Mouse (Mus musculus): ENCODE data around the gene Gbgt1. TPM values are rescaled to one million over a fixed set of nuclear protein-coding genes. Genes with fewer than 3 reads are reported as not detected.

Gbgt1 gene
- polyA plus RNA-seq, 2 experiments from 2014 or later = not detected

DNA sequence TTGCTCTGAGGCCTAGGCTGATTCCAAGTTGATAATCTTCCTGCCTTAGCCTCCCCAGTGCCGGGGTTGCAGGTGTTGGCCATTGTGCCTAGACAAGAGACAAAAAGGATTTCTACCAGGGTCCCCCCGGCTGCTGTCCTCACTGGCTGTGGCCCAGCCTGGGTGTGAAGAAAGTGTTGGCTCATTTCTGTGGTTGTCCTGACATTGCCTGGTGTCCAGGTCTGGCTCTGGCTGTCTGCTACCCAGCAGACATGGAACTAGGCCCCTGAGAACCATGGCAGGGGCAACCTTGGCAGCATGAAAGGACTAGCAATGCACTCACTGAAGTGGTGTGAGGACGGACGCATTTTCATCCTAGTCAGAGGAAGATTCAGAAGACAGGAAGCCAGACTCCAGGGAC, 33.2 kb downstream of the Gbgt1 start:
- ATAC-seq = no peak

DNA sequence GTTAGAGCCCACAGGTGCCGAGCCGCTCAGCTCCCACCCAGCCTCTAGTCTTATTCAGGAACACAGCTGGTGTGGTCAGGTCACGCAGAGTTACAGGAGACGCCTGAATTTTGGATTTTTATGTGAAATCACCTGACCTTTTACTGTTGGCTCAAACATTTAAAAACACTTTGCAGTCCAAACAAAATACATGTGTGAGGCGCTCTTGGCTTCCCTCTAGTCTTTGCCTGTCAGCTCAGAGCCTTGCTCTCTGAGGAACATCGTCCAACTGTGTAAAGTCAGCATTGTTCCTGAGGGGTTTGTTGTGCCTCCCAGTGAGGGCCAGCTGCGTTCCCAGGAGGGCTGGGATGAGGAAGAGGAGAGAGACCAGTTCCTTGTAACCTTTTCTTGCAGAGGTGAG, 33.6 kb downstream of the Gbgt1 start:
- no peak for ATAC-seq

DNA sequence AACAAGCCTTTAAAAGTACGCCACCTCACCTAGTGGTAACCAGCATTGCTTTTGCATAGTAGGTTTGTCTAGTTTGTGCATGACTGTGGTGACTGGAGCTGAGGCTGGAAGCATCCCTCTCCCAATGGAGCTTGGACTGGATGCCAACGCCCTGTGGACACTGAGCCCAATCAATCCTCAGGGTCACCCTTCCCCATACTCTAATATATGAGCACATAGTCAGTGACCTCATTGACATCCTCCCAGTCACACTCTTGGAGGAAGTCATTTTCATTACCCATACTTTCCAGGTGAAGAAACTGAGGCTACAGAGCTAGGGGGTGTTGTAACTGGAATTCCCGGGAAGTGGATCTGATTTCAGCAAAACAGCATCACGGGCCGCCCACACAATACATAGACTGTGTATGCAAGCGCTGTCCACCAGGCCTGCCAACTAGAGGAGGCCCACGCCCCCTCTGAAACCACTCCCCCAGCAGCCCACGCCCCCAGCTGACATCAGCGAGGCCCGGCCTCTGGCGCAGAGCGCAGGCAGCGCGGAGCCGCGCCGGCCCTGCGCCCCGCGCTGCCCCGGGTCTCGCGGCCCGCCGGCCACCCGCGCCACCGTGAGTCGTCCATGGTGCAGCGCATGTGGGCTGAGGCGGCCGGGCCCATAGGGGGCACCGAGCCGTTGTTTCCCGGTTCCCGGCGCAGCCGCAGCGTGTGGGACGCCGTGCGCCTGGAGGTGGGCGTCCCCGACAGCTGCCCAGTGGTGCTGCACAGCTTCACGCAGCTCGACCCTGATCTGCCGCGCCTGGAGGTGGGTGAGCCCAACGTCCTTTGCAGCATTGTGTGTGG, 36.5 kb downstream of the Gbgt1 start:
- ATAC-seq = peak; percentile 91

DNA sequence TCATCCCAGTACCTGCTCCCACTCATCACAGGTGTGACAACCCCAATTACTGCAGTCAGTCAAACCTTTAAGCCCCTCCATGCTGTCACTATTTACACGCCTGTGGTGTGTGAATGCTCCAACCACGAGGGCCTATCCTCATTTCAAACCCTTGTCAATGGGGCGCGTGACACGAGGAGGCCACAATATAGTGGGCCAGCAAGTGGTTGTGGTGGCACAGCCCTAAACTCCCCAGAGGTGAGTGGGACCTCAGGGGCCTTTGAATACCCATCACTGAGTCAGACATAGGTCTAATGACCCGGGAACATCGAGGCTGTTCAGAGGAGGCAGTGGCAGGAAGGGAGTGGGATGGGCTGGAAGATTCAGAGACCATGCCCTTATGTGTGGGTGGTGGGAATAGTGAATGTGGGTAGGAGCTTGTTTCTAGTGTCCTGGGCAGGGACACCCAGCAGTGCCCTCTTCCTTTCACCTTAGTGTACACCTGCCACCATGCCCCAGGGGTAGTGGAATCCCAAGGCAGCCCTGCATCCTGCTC, 37.3 kb downstream of the Gbgt1 start:
- no peak for ATAC-seq

DNA sequence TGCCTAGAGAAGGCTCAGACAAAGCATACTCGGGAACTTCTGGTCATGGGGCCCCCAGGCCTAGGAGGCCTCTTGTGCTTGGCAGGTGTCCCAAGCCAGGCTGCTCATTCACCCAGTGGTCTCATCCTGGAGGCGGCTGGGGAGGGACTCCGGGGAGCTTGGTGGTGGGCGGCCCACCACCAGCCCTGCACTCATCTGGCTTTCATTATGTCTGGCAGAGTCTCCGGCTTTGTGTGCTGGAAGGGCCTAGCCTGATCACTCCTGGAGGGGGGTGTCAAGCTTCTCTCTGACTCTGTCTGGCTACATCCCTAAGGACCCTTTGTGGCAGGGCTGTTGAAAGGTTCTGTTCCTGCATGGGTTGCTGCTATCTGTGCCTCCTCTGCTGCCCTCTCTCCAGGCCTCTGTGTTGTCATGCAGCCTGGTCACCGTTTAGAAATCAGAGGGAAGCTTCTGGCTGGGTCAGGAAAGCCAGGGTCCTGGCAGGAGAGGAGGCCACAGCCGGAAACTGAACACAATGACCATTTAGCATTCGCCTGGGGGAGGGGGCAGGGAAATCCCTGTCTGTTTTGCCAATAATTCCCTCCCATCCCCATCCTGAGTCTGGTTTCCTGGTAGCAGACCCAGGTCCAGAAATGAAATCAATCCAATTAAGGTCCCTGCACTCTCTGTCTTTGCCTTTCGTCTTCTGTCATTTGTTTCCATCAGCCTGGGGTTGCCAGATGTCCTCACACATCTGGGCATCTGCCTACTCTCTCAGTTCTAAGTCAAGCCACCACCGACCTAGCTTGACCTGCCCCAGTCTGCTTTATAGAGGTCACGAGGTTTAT, 38.0 kb downstream of the Gbgt1 start:
- ATAC-seq = no peak

DNA sequence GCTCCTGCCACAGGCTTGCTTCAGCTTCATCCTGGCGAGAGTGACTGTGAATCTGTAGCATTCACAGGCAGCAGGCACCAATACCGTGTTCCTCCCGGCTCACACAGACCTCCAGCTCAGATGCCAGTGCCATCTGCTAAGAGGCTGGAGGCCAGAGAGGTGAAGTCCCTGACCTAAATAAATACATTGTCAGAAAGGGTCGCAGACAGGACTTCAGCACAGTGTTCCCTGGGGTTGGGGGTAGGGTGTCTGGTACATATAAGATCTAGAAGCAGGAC, 38.5 kb downstream of the Gbgt1 start:
- no peak for ATAC-seq

DNA sequence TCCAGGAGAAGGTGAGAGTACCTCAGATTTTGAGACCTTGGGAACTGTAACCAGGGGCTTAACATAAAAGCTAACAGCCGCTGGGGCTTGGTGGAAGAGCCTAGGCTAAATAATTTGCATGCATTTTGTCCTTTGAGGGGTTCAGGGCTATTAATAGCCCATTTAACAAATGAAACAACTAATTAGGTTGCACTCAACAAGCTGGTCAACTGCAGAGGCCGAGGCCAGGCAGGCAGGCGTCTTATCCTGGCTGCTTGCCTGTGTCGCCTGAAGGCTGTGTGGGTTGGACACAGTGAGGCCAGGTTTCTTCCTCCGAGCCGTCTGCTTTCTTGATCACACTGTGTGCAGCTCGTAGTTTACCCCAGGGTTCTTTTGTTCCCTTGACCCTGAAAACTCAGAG, 39.0 kb downstream of the Gbgt1 start:
- ATAC-seq = no peak

DNA sequence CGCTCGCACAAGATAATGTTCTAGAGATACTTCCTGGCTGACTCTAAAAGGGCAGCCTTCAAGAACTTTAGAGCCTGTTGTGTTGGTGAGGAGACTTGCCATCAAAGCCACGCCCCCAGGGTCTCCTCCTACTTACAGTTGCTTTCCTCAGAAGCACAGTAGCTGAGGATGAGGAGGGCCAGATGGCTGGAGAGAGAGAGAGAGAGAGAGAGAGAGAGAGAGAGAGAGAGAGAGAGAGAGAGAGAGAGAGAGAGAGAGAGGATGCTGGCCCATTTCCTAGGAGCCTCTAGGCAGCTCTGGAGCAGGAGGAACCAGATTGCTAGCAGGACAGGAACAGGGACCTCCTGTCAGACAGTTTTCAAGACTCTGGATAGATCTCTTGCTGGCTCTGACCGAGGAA, 39.5 kb downstream of the Gbgt1 start:
- ATAC-seq = peak; percentile 20

DNA sequence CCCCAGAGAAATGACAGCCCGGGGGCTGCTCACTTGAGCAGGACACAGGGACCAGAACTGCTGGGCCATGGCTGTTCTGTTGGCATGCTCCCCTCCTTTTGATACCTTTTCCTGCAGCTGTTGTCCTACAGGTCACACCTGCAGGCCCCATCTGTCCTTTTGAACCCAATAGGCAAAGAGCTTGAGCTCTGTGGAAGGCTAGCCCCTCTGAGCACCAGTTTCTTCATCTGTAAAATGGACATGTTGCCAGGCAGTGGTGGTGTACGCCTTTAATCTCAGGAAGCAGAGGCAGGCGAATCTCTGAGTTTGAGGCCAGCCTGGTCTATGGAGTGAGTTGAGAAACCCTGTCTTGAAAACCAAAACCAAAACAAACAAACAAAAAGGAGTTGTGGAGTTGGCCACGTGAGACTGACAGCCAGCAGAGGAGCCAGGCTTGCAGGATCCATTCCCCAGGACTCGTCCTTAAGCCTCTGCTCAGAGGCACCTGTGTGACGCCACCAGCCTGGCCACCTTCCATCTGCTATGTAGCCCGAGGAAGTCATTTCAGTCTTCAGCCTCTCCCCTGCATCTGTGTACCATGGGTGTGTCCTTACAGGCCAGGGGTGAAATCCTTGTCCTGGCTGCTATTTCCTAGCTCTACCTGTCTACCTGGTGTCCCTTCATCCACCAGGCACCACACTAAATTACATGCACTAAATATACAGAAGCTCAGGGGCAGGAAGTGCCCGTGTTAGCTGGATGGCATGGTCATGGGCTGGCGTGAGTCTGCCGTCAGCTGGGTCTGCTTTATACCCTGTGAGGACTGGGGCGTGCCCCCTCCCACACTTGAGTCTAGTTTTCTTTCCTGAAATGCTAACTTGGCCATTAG, 40.3 kb downstream of the Gbgt1 start:
- ATAC-seq = no peak

DNA sequence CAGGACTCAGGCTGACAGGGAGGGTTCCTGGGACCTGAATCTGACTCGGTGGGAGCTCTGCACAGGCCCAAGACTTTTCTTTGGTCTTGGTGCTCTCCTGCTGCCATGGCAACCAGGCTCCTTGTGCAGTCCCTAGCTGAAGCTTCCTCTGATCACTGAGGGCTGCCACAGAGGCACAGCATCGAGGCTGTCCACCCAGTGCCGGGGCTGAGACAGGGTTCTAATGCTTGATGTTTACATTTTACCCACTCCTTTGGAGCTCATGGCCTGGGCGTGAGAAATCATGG, 40.9 kb downstream of the Gbgt1 start:
- ATAC-seq = no peak

DNA sequence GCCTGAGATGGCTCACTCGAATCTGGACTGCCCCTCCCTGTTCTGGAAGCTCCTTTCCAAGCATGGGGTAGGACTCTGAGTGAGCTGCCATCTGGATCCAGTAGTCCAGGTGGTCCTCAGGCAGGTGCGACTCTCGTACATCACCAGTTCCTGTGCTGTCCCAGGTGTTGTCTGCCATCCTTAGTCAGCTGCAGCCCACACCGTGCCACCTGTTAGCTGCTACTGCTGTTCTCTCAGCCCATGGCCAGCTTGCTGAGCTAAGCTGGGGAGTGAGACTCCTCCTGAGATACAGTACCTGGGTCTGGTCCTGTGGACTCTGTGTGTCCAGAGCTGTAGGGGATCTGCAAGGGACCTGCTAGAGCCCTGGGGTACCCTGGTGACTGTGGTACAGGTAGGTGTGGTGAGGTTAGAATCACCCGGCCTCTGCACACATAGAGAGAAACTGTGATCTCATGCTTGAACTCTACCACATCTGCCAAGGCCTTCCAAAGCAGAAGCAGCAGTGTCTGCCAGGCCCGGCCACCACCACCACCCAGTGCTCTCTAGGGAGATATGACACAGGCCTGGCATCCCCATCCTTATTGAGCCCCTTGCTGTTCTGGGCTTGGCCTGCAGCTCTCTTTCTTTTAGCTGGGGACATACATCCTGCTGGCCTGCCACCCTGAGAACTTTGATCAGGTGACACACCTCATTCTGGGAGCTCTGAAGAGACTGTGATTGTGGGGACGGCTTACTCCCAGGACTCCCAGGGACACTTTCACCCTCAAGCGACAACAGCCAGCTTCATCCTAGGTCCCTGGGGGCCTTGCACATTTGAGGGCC, 41.5 kb downstream of the Gbgt1 start:
- no peak for ATAC-seq

DNA sequence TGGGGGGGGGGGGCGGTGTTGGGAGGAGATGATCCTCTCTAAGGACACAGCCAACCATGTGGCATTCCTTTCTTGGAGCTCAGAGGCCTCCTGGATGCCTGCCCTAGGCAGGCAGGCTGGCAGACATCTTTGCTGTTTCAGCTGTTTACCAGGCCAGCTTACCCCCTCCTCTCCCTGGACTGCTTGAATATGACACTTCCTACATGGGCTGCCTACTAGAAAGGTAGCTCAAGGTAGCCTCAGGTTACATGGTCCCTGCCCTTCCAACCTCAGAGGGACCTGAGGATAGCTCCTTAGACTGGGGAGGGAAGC, 42.1 kb downstream of the Gbgt1 start:
- no peak for ATAC-seq

DNA sequence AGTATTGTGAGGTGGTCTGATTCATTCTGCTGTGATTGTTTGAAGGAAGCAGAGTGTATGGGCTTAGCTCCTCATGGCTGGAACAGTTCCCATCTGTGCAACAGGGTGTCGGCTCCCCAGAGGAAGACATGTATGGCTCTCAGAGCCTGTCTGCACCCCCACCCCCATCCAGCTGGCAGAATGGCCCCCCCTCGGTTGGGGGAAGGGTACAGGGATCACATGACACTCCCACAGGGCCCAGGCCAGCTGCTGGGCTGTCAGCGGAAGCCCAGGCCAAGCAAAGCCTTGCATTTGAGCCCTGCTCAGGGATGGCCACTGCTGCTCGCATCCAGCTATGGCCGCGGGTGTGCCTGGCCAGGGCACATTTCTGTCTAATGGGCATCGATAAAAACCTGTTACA, 42.5 kb downstream of the Gbgt1 start:
- no peak for ATAC-seq

DNA sequence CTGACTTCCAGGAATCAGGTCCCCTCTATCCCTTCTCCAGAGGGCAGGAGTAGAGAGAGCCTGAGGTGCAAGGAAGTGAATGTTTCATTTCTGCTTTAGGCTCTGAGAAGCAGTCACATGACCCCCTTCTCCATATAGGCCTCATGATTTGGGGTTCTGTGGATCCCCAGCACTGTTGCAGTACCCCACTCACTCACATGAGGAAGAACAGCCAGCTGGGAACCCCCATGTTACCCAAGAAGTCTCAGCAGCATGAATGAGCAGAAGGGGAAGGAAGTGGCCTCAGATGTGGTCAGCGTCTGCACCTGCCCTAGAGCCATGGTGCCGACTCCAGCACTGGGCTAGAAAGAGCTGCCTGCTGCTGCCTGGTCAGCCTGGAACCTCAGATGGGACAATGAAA, 43.3 kb downstream of the Gbgt1 start:
- ATAC-seq = peak; percentile 77

DNA sequence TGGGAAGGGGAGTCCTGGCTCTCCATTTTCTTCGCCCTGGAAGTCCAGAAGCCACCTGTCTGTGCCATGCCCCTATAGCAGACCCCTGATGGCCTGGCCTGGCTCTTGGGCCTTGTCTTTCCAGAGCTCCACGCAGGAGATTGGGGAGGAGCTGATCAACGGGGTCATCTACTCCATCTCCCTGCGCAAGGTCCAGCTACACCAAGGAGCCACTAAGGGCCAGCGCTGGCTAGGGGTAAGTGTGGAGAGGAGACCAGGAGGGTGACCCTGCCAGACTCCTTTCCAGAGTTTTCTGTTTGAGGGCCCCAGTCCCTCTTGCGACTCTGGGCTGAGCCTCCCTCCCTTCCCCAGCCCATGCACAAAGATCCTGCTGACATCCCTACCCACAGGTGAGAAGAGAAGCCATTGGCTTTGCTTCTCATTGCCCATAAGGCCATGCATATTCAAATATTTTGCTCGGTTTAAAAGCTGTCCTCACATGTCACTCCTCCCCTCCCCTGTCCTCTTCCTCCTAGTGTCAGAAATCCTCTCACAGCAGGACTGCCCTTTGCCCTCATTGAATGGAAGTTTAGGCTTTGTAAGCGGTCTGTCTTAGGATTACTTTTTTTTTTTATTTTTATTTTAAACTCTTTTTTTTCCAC, 44.0 kb downstream of the Gbgt1 start:
- no peak for ATAC-seq

DNA sequence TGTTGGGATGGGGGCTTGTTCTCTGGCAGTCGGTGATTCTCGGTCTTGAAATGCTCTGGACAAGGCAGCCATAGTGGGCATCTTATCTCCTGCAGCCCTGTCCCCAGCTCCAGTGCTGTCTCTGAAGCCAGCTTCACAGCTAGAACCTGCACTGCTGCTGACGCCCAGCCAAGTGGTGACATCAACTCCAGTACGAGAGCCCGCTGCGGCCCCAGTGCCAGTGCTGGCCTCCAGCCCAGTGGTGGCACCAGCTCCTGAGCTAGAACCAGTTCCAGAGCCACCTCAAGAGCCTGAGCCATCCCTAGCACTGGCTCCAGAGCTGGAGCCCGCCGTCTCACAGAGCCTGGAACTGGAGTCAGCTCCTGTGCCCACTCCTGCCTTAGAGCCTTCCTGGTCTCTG, 47.2 kb downstream of the Gbgt1 start:
- ATAC-seq = no peak

DNA sequence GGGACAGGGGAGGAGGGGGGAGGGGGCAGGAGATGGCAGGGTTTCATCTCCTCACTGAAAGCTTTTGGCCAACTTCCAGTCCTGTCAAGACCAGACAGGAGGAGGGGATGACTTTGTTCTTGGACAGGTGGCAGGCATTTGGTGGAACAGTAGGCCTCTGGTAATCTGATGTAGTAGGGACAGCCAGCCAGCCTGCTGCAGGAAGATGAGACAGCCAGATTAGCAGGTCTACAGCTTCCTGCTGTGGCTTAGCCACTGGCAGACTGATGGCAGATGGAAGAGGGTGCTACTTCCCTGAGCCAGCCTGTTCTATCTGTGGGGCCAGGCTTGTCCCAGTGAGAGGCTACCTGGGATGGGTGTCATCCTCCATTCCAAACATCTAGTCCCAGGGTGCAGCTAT, 49.3 kb downstream of the Gbgt1 start:
- ATAC-seq = no peak

DNA sequence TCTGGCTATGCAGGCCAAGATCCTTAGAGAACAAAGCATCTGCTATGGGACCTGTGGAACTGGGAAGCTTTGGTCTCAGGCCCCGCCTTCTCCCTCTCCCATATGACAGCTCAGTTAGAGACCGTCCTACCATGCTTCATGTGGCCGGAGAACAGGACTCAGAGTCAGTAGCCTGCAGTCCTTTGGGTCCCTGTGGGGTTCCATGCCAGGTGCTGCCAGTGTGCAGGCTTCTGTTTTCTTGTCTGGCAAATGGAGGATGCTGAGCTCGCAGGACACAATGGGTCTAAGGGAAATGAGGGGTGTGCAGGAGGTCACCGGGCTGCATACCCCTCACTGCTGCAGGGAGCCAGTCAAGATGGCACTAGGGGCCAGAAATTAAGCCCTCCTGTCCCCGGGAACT, 49.9 kb downstream of the Gbgt1 start:
- no peak for ATAC-seq

DNA sequence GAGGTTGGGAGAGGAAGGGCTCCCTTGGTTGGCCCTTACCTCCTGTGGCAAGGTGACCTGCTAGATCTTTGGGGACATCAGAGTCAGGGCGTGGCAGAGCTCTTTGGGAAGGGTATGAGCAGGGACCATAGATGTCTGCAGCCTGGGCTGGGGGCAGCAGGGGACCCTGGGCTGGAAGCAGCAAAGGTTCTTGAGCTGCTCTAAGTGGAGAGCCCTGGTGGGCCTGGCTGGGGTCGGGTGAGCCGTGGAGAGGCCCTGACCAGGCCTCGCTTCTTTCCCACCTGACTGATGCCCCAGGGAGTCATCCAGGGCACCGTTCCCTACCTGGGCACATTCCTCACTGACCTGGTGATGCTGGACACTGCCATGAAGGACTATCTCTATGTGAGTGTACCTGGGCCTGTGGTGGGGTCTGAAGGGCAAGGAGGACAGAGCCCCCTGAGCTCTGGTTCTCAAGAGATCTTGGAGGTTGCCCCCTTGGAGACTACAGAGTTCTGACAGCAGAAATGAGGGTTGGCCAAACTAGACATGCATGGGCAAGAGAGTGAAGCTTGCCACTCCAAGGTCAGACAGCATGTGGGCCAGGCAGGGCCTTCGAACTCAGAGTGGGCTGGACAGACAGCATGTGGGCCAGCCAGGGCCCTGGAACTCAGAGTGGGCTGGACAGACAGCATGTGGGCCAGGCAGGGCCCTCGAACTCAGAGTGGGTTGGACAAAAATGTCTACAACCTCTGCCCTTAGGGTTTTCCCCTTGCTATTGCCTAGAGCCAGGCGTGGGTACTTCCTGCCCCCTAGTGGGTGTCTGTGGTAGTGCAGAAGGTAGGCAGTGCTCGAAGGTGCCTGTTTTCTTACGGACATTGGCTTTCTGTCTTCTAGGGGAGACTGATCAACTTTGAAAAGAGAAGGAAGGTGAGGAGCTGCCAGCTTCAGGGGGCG, 50.8 kb downstream of the Gbgt1 start:
- ATAC-seq = peak; percentile 96

DNA sequence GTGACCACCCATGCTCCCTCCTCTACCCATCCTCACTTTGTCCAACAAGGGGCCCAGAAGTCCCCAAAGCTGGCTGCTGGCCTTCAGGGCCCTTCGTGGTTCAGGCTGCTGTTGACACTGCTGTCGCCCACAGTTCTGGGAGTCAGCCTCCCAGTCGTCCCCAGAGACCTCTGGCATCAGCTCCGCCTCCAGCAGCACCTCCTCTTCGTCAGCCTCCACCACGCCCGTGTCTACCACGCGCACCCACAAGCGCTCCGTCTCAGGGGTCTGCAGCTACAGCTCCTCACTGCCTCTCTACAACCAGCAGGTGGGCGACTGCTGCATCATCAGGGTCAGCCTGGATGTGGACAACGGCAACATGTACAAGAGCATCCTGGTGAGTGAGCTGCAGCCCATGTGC, 52.5 kb downstream of the Gbgt1 start:
- no peak for ATAC-seq

DNA sequence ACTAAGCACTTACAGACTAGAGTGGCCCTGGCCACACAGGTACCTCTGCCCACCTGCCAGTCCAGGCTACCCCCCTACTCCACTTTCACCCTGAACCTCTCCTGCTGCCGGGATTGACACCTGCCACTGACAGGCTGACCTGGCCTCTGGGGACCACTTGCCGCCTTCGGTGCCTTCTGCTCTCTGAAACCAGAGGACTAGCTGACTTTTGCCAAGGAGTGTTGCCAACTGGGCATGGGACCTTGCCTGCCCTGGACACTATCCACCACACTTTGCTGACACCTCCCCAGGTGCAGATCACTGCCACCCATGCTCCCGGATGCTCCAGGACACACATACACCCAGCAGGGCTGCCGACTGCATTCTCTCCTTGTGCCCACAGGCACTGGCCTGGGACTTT, 55.6 kb downstream of the Gbgt1 start:
- ATAC-seq = no peak
